Mouse (Mus musculus) liver (tissue): ENCODE measurements at regions not wholly inside any gene's neighbourhood (a gene's known extent, or its start where the extent isn't known, plus 50 kb on each side); places are given as distances from the start of the nearest gene placed in this dataset.
A peak's percentile ranks its signal among the peaks of the same experiment; 100 is the strongest.

Source experiments
- DNase-seq: peaks from one replicate; pipeline ENCODE4 v3.0.0-alpha.2; 2020; ENCODE audit warnings: mixed read lengths

DNA sequence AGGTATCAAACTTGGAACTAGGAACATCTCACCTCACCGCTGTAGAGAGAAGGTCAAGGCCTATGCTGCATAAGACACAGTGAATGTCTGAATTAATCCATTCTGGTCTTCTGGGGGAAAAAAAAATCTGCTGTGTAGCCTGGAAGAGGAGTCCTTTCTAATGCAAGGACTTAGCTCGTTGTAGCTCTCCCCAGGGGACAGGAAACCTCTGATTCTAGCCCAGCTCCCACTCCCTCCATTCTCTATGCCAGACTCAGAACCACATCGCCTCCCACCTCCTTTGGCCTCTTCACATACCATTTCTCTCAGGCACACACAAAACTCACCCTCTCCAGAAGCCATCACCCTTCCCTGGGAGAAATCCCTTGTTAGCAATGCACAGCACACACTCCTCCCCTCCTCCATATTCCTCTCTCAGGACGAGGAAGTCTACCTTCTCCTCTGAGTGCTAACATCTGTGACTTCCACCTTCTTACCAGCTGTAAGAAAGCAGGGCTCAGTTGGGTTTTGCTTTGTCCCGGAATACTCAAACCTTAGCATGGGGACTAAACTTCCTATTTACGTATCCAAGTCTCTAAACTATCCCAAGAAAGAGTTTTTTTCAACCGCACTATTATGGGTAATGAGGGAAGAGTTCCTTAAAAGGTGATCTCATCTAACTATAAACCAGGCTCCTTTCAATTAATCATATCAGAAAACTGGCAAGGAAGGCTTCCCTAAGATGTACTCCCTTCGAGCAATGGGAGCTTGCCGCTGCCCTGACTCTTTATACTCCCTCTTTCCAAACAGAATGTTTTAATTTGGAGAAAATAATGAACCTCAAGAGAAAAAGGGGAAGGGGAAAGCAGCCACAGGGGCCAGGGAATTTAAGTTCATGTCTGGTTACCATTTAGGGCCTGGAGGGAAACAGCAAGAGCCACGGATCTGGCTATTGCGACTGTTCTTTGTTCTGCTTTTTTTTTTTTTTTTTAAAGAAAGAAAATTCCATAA is 167.2 kb upstream of the Dapk1 start:
- DNase-seq = no peak

- no peak for DNase-seq
Measured at GRCm38 (mm10) chr13:60435333-60435732, 166.4 kb upstream of the Dapk1 start.

DNA sequence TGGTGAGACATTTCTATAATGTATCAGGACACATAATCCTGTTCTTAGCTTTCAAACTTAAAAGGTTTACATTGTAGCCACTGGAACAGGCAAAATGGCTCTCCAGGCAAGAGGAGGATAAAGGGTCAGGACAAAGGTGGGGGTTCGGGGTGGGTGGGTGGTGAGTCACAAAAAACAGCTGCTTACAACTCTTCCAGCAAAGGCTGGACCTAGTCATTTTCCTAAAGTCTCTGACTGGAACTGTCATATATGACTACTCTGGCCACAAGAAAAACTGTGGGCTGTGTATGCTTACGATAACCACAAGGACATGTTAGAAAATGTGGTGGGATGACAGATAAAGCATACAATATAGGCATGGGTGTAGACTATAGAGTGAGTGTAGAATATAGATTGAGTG is 163.6 kb upstream of the Dapk1 start:
- no peak for DNase-seq

GRCm38 (mm10) chr13:60440586-60440985 is 161.2 kb upstream of the Dapk1 start:
- DNase-seq = no peak

DNA sequence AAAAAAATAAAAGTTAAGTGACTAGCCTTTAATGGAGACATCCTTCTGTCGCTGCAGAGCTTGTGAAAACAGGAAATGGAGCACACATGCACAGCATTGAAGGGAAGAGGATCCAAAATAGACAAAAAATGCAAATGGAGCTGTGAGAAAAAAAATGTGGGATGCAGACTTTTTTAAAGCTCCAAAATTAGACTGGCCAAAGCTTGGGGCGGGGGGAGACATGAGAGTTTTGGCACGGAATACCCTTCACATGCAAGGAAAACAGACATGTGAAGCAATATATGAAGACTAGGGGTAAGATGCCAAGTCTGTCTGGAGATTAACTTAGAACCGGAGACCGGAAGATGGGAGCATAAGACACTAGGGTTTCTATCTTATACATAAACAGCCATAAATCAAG is 156.6 kb upstream of the Dapk1 start:
- DNase-seq = no peak

GRCm38 (mm10) chr13:60446926-60447325 is 154.8 kb upstream of the Dapk1 start:
- no peak for DNase-seq

GRCm38 (mm10) chr13:60450721-60451506 is 150.8 kb upstream of the Dapk1 start:
- DNase-seq = no peak

DNA sequence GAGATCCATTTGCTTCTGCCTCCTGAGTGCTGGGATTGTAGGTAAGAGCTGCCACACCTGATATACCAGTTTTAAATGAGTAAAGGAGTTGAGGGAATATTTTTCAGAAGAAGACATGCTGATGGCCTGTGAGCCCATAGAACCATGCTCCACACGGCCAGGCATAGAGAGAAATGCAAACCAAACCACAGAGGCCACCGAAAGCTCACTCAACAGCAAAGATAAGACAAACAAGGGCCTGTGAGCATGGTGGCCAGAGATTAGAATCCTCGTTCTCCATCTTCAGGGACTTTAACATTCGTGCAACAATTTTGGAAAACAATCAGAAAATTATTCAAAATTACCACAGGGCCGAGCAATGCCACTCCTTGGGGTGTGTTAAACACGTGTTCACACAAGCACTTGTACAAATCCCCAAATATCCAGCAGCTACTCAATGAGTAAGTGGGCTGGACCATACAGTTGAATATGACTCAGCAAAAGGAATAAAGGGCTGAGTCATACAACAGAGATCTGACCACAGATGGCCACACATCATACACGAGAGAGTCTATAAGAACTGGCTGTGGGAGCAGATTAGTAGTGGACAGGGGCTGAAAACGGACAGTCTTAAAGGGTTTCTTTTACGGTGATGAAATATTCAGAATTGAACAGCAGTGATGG is 147.8 kb upstream of the Dapk1 start:
- DNase-seq = peak; percentile 22

DNA sequence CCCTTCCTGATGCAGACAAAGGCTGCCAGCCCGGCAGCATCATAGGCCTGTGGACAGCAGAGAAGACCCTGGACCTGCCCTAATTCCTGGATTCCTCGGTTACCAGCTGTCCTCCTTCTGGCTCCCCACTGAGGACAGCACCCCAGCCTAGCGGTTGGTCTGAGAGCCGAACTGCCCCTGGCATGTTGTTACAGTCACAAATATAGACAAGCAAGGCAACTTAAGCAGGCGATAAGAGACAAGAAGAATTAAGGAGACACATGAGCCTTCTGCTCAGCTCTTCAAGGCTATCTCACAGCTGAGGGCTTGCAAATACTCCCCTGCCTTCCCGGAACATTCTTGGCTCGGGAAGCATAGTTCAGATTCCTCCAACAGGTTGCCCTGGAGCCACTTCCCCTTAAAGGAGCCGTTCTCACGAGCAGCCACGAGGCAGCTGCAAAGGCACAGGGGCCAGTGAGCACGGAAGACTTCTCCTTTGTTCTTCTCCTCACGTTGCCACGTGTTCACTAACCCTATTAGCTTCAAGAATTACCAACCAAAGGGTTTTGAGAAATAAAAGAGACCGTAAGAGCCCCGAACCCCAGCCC is 146.6 kb upstream of the Dapk1 start:
- DNase-seq = peak; percentile 41

DNA sequence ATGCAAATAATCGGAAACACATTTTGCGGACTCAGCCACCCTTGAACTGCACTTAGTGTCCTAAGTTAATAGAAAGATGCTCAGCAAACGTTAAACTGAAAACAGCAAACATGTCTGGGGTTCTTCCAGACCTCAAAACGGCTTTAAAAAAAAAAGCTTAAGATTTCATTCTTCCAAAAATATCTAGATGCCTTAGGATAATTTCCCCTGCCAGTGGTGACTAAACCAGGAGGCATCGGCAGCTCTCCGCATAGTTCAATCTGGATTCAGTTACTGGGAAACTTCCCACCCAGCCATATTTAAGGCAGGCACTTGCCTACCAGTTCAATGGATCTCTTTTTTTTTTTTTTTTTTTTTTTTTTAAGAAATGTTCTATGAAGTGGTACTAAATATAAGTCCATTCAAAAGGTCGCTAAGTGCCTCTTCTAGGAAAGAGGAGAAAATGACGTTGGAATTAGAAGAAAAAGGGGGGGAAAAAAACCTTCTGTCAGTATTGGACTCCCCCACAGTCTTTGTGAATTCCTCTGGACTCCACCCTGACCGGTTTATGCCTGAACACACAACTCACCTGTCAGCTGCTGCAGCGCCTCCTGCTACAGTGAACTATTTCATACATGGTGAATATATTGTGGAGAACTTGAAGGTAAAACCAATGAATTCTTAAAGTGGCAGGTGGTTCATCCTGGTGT is 145.7 kb upstream of the Dapk1 start:
- no peak for DNase-seq

DNA sequence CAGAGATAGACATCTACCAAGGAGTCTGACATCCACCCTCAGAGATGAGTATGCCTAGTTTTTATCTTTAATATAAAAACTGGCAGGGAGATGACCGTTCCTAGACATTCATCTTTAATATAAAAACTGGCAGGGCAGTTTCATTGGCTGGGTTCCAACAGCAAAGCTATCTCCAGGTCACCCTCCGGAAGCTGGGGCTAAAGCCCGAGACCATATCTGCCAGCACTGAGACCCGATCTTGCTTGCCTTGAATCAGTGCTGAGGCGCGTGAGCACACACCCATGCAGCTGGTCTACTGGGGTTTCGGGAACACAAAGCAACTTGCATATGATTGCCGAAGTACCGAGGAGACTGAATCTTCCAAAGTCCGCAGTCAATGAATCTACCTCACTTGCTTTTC is 144.5 kb upstream of the Dapk1 start:
- DNase-seq = no peak

GRCm38 (mm10) chr13:60459002-60459401 is 142.7 kb upstream of the Dapk1 start:
- no peak for DNase-seq

- no peak for DNase-seq
Measured at GRCm38 (mm10) chr13:60466553-60467313, 135.0 kb upstream of the Dapk1 start.

DNA sequence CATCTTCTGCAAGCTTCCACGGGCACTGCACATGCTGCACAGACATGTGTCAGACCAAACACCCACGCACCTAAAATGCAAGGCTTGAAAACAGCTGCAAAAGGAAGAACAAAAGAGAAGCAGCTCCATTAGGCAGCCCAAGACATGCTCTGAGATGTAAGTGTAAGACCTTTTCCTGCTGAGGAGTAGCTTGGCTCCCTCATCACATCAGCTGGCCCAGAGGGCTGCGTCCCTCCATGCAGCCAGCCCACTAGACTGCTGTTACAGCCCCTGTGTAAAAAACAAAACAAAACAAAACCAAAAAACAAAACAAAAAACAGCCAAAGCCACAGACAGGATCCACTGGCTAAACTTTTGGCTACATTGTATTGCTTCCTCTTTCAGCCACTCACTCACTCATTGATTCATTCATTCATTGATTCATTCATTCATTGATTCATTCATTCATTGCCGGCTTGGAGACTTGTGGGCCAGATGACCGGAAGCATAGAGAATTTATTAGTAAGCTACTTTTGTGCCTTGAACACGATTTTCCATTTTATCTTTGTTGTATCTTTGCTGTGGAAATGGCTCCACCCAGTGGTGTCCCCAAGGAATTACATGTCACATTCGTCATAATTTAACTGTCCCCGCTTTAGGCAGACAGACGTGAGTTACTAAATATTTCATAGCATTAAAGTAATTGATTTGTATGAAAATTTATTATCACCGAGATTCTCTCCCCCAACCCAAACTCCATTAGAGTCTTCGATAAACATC is 133.7 kb upstream of the Dapk1 start:
- peak; percentile 55 for DNase-seq

GRCm38 (mm10) chr13:60470426-60471398 is 131.0 kb upstream of the Dapk1 start:
- no peak for DNase-seq

DNA sequence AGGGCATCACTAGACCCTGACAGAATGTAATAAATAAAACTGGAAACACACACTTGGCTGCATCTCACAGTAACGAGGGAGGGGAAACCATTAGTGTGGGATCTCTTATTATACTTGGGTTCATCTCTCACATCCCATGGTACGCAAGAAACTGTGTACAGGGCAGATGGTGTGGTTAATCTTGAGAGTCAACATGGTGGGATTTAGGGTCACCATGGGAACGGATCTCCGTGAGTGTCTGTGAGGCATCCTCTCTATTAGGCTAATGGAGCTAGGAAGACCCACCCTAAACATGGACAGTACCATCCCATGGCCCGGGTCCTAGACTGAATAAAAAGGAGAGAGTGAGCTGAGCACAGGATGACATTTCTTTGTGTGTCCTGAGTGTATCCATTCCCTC is 130.1 kb upstream of the Dapk1 start:
- no peak for DNase-seq

- DNase-seq = no peak
Measured at GRCm38 (mm10) chr13:60476366-60476765, 125.4 kb upstream of the Dapk1 start.

DNA sequence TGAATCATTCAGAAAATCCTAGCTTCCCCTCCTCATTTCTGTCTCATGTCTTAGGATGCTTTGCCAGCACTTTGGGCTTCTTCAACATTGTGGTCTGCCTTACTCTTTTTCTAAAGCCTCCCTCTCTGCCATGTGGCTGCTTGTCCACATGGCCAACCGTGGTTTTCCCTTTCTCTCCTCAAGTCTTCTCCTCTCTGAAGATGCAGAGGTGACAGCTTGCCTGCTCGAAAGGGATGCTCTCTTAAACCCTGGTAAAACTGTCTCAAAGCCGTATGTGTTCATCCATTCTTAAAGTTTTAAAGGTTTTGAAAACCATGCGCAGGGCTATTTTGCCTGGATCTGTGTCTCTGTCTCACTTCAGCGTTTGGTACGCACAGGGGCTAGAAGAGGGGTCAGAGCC is 123.4 kb upstream of the Dapk1 start:
- DNase-seq = no peak
